Mouse (Mus musculus) left cerebral cortex, adult 8-10 months (tissue): ENCODE measurements around the gene Cdkl3. TPM values are rescaled to one million over a fixed set of nuclear protein-coding genes. Genes with fewer than 3 reads are reported as not detected.

Experiments
- DNase-seq, 2 experiments: peaks; one replicate each; pipeline ENCODE4 v3.0.0; 2022; ENCODE audit warnings: low spot score in 2 of 2
- total RNA-seq, 4 experiments: library from RNA; stranded (reverse); gene quantifications; 2 replicates each; pipeline ENCODE4 v1.2.4; 2022

The Cdkl3 gene
- 10 to 100 TPM; 13.2 to 18.5 (median 16.8) TPM for total RNA-seq

- peak; percentile 63 to 87 for DNase-seq
These were observed at the start of gene Cdkl3 for GRCm38 (mm10) chr11:52003772-52004528. Gene Cdkl3 (plus strand): TSS chr11:52004221.

GRCm38 (mm10) chr11:51956112-51956511, 47.9 kb upstream of the Cdkl3 start:
- no peak for DNase-seq

- no peak for DNase-seq
These were observed 46.3 kb upstream of the Cdkl3 start for GRCm38 (mm10) chr11:51957760-51958159.

DNA sequence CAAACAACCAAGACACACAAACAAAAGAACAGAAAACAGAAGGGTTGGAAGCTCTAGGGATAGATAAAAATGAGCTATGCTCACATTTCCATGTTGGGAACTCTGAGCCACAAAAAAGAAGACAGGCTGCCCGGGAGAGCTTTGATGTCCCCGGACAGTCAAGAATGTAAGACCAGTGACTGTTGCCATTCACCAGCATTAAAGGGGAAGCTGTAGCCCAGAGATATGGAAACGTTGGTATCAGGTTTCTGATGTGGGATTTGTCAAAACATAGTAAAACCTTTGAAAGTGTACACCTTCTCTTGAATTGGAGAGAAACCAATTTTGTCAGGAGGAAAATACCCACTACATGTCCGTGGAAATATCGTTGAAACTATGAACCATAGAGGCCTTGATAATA, 44.5 kb upstream of the Cdkl3 start:
- DNase-seq: no peak

- no peak for DNase-seq
These were observed 44.0 kb upstream of the Cdkl3 start for GRCm38 (mm10) chr11:51960061-51960460.

DNA sequence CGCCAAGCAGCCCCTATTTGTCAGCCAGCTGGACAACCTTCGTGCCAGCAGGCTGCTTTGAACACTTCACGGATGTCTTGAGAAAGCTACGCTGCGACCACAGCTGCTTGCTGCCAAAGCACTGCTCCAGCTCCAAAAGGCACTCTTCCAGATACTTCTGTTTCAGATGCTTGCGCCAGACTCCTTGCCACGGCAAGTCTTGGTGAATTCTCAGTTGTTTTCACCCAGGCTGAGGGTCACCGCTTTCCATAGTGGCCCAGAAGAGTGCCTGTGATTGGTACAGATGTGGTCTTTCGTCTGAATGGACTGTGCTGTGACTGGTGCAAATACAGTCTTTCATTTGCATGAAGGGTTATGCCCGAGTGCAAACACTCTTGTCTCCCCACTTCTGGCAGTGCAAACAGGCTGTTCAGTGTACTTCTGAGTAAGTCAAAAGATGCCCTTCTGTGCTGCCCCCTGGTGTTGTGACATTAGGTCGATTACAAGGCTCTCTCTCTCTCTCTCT, 43.0 kb upstream of the Cdkl3 start:
- DNase-seq: no peak

GRCm38 (mm10) chr11:51961761-51962160, 42.3 kb upstream of the Cdkl3 start:
- DNase-seq: no peak

DNA sequence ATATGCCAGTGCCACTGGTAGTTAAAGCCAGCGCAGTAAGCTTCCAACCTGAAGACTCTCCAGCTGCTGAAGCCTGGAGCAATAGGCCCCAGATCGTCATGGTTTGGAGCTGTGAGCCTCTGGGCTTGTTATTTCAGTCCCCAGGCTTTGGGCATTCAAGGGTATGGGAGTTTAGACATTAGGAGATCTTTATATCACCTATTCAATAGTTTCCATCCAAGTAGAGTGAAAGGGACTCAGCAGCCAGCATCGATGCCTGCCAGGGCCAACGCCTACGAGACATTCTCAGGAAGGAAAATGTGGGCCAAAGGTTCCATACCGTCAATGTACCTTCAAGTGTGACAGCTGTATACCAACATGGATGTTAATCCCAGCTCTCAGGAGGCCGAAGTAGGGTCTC, 41.7 kb upstream of the Cdkl3 start:
- no peak for DNase-seq

- no peak for DNase-seq
These were observed 37.4 kb upstream of the Cdkl3 start for GRCm38 (mm10) chr11:51966651-51967050.

DNA sequence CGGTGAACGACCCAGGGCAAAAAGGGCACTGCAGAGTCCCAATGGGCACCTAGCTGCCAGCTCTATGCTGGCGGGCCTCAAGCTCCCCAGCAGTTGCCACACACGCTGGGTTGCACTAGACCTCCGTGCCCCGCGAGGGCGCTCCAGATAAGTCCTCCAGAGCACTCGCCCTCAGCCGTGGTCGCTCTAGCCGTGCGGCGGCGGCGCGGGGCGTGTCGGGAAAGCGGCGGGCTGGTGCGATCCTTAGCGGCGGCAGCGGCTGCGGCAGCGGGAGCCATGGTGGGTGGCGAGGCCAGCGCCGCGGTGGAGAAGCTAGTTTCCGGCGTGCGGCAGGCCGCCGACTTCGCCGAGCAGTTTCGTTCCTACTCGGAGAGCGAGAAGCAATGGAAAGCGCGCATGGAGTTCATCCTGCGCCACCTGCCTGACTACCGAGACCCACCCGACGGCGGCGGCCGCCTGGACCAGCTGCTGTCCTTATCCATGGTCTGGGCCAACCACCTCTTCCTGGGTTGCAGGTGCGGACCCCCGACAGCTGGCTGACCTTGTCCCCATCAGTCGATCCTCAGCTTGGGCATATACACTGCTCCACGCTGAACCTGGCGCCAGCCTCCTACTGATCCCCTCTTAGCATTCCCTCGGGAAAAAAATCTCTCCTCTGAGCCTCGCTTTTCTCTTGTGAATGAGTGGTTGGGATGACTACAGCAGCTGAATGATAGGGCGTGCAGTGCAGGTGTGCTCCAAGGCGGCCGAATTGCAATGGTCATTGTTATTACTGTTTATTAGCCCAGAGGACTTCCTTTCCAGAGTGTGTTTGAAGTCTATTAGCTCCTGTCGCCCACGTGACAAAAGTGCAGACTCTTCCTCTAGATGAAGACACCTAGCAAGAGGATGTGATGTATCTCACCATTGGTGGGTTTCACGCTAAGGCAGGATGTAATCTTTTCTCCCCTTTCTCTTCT, 36.3 kb upstream of the Cdkl3 start, which contains the start of gene Cdkn2aipnl:
TSS of gene Cdkn2aipnl (plus strand) at position 219 of the 959 bp plus-strand sequence.
- peak; percentile 86 to 98 for DNase-seq

DNA sequence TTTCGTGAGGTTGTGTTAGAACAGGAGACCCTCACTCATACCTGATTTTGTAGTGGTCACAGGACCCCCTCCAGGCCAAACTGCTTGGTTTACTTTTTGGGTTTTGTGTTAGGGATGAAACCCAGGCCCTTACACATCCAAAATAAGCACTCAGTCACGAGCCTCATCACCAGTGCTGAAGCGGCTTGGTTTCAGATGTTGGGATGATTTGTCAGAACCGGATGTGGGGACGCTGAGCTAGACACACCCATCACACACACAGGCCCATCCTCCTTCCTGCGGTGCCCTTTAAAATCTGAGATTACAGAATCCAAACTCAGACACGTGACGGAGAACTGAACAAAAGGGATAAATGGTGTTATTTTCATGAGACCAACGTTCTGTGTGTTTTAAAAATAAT, 35.1 kb upstream of the Cdkl3 start:
- no peak for DNase-seq

DNA sequence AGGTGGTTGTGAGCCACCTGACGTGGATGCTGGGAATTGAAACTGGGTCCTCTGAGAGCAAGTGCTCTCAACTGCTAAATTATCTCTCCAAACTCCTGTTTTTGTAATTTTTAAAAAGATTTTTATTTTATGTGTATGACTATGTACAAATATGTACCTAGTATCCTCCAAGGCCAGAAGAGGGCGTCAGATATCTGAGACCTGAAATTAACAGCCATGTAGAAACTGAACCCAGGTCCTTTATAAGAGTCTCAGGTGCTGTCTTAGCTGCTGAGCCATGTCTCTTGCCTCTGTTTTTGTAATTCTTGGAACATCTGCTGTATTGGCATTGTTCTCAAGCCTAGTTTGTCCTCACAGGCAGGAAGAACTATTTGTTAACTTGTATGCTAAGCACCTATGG, 34.5 kb upstream of the Cdkl3 start:
- DNase-seq: no peak

DNA sequence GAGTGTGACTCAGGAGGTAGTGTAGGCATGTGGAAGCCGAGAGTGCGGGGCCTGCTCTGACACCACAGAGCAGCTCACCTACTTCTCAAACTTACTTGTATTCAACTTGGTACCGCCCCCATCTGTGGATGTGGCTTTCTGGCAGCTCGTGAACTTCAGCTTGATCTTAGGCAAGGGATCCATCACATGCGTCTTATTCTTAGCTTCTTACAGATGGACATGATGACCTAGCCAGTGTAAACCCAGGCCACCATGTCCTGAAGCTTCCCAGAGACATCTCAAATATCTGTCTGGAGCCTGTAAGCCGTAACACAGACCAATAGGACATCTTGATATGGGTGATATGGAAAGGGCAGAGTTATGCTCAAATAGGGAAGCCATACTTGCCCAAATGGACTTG, 32.4 kb upstream of the Cdkl3 start:
- DNase-seq: no peak

GRCm38 (mm10) chr11:51999611-52000289, 4.3 kb upstream of the Cdkl3 start:
- DNase-seq: peak in 1 of 2 experiments; percentile 34

GRCm38 (mm10) chr11:52000290-52000962, 3.6 kb upstream of the Cdkl3 start, which contains the start of gene Ube2b:
Gene Ube2b (minus strand): TSS chr11:52000762.
- peak; percentile 87 to 98 for DNase-seq

DNA sequence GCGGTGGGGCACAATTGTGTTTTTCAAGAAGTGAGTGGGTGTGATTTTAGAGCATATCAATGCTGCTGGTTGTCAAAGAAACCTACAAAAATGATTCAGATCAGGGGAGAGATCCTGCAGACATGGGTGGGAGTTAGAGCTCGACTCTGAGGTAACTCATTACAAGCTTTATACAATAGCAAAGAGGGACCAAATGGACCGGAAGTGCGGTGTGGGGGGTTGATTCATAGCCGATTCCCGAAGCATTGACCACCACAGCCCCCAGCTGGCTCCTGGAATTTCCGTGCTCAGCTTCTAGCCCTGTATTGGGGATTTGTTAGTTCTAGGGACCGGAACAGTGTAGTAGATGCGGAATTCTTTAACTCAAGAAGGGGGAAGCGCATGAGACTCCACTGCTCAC, 2.7 kb upstream of the Cdkl3 start:
- DNase-seq: peak in 1 of 2 experiments; percentile 13

DNA sequence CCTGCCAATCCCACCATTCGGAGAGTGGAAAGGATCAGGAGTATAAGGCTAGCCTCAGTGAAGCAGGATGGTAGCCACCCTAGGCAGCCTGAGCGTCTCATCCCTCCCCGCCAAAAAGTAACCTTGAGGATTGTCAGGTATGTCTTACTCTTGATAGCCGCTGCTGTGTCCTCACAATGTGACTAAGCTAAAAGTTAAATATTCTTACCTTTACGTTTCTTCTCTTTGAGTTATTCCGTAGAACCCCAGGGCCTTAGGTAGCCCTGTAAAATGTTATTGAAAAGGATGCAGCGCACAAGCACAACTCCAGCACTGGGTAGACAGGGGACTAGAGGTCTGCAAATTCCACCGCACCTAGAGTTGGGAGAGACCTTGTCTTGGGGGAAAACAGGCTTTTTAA, 2.2 kb upstream of the Cdkl3 start:
- DNase-seq: no peak

DNA sequence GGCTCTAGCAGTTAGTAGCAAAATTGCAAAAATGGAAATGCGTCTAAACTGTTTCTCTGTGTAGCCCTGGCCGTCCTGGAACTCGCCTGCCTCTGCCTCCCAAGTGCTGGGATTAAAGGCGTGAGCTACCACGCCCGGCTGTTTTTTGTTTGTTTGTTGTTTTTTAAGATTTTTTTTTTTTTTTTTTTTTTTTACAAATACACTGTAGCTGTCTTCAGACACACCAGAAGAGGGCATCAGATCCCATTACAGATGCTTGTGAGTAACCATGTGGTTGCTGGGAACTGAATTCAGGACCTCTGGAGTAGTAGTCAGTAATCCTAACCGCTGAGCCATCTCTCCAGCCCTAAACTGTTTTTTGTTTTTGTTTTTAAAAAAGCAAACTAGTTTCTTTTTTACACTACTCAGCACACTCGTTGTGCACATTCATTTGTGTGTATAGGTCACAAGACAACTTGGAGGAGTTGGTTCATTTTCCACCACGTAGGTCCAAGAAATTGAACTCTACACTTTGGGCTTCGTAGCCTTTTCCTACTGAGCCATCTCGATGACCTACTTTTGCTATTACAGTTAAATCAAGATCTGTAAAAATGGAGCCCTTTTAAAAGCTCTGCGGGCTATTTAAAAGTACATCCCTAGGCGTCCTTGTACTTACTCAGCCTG, 1.0 kb upstream of the Cdkl3 start:
- no peak for DNase-seq

DNA sequence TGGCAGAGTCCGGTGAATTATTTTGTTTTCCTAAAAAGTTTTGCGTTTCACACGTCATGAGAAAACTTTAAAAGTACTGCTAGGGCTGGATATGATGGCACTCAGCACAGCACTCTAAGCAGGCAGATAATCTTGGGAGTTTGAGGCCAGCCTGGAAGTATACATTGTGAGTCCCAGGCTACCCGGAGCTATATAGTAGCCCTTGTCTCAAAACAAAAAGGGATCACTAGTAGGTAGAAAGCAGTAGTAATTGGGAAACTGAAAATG, 583 bp upstream of the Cdkl3 start:
- DNase-seq: no peak

DNA sequence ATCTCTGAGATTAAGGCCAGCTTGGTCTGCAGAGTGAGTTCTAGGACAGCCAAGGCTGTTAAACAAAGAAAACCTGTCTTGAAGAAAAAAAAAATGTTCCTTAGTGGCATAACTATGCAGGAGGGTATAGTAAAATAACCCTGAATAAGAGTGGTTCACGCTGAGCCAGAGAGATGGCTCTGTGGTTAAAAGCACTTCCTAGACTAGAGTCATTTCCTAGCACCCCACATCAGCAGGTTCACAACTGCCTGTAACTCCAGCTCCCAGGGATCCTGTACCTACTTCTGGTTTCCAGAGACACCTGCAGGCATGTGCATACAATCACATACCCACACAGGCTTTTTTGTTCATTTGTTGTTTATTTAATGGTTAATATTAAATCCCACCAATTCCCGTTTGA, 1.6 kb downstream of the Cdkl3 start:
- no peak for DNase-seq

GRCm38 (mm10) chr11:52011011-52011410, 7.0 kb downstream of the Cdkl3 start:
- no peak for DNase-seq
